Mouse (Mus musculus): ENCODE data around the gene Nid1. TPM values are rescaled to one million over a fixed set of nuclear protein-coding genes. Genes with fewer than 3 reads are reported as not detected.

The Nid1 gene
- polyA plus RNA-seq, 1 experiment from 2014 or later, result 36.2 TPM

DNA sequence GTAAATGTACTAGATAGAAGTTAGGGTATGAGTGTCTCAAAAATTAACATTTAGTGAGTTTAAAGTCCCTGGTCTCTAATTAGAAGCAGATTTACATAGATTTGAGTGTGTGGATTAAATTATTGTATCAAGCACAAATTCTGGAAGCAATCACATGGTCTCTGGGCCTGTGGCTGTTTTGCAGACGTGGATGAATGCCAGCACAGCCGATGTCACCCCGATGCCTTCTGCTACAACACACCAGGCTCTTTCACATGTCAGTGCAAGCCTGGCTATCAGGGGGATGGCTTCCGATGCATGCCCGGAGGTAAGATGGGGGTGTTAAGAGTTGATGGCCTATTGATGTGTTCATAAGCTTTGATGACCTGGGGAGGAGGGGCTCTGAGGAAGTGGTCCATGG is 52.5 kb downstream of the Nid1 start:
- H3K4me2 ChIP-seq (replicated peaks; ENCODE audit: low read depth), result no peak overlapping the region
- no peaks in the 10 kb centered on the region for H3K9me3 ChIP-seq (ENCODE audit: control insufficient read depth, low read length)

GRCm38 (mm10) chr13:13492151-13492550 is 54.8 kb downstream of the Nid1 start:
- Histone ChIP-seq H3K9ac (ENCODE audit: low read length) (no peak overlapping the region), H3K36me3 (ENCODE audit: control insufficient read depth, insufficient read depth, low read length) (no peaks in the 10 kb centered on the region; the same call in 1 of the 2 replicates), H3K27me3 (ENCODE audit: control insufficient read depth, insufficient read depth, low read length) (no peaks in the 10 kb centered on the region), H3K27ac (replicated peaks) (no peak overlapping the region), H3K9me3 (ENCODE audit: control insufficient read depth, low read length) (no peaks in the 10 kb centered on the region), H3K4me1 (replicated peaks; ENCODE audit: control insufficient read depth, insufficient read depth) (no peaks in the 10 kb centered on the region), H3K4me3 (ENCODE audit: low read depth, low read length) (no peak overlapping the region), H3K4me2 (replicated peaks; ENCODE audit: low read depth) (no peak overlapping the region)
- WGBS, result 38% methylated on average over 2 of the region's 2 CpGs
- no peak for TF ChIP-seq EP300 (optimal IDR thresholded peaks at IDR 0.05)
- no peak for TF ChIP-seq CTCF (IDR thresholded peaks at IDR 0.05; ENCODE audit: low read depth)
- no peak for DNase-seq (ENCODE audit: low spot score)
- no peak for ATAC-seq (ENCODE audit: low FRiP score, low TSS enrichment)

More for the DNA sequence above, 52.5 kb downstream of the Nid1 start:
- Histone ChIP-seq H3K9ac (ENCODE audit: low read length) (no peak overlapping the region), H3K27ac (replicated peaks) (no peak overlapping the region), H3K4me1 (replicated peaks; ENCODE audit: control insufficient read depth, insufficient read depth) (no peaks in the 10 kb centered on the region), H3K27me3 (ENCODE audit: control insufficient read depth, insufficient read depth, low read length) (no peaks in the 10 kb centered on the region), H3K4me3 (ENCODE audit: low read depth, low read length) (no peak overlapping the region), H3K36me3 (ENCODE audit: control insufficient read depth, insufficient read depth, low read length) (no peaks in the 10 kb centered on the region)
- WGBS, result 66% methylated on average over 5 of the region's 5 CpGs
- no peak for DNase-seq (ENCODE audit: low spot score)
- TF ChIP-seq EP300 (optimal IDR thresholded peaks at IDR 0.05) (no peak), CTCF (IDR thresholded peaks at IDR 0.05; ENCODE audit: low read depth) (no peak)
- ATAC-seq (ENCODE audit: low FRiP score, low TSS enrichment), result no peak

- H3K27me3 ChIP-seq (ENCODE audit: control insufficient read depth, insufficient read depth, low read length), result no peaks in the 10 kb centered on the region
- no peak overlapping the region for H3K4me3 ChIP-seq (ENCODE audit: low read depth, low read length)
- H3K36me3 ChIP-seq (ENCODE audit: control insufficient read depth, insufficient read depth, low read length), result no peaks in the 10 kb centered on the region; the same call in 1 of the 2 replicates
- no peak for DNase-seq (ENCODE audit: low spot score)
- ATAC-seq (ENCODE audit: low FRiP score, low TSS enrichment), result no peak
- no peak overlapping the region for H3K4me2 ChIP-seq (replicated peaks; ENCODE audit: low read depth)
- H3K9ac ChIP-seq (ENCODE audit: low read length), result no peak overlapping the region
- WGBS, result 48% methylated on average over 3 of the region's 3 CpGs
- H3K9me3 ChIP-seq (ENCODE audit: control insufficient read depth, low read length), result no peaks in the 10 kb centered on the region
- no peak for TF ChIP-seq CTCF (IDR thresholded peaks at IDR 0.05; ENCODE audit: low read depth)
- TF ChIP-seq EP300 (optimal IDR thresholded peaks at IDR 0.05), result no peak
- no peaks in the 10 kb centered on the region for H3K4me1 ChIP-seq (replicated peaks; ENCODE audit: control insufficient read depth, insufficient read depth)
- no peak overlapping the region for H3K27ac ChIP-seq (replicated peaks)
Observed at GRCm38 (mm10) chr13:13493517-13493916, 56.2 kb downstream of the Nid1 start.

DNA sequence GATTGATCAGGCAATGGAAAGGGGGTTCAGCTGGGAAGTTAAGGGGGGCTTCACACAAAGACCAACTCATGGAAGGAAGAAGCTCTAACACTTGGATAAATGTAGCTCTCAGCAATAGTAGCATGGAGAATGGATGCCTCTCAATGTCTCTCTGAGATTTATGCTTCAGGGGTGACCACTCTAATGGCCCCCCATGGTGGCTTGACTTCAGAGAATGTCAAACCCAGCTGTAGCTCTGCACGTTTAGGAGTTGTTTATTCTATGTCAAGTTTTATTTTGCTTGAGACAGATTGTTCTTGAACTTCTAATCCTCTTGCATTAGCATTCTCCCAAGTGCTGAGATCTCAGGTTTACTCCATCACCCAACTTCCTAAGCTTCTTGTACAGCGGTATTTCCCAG is 60.7 kb downstream of the Nid1 start:
- no peak for DNase-seq (ENCODE audit: low spot score)
- 25% methylated on average over 2 of the region's 2 CpGs for WGBS

DNA sequence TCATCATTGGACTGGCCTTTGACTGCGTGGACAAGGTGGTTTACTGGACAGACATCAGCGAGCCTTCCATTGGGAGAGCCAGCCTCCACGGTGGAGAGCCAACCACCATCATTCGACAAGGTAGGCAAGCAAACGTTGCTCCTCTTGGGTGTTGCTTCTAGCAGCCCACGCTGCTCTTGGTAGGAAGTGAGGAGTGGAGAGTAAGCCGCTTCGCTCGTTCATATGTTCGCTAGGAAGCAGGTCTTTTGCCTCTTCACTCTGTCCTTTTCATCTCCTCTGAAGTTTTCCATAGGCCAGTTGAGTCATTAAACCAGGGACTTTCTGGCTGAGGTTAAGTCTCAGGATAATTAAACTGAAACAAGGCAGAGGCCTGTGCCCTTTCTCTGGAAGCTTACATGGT is 65.1 kb downstream of the Nid1 start:
- Histone ChIP-seq H3K4me3 (ENCODE audit: low read depth, low read length) (no peak overlapping the region), H3K27me3 (ENCODE audit: control insufficient read depth, insufficient read depth, low read length) (no peaks in the 10 kb centered on the region), H3K36me3 (ENCODE audit: control insufficient read depth, insufficient read depth, low read length) (0 out of 2 replicates have a peak, but pooled peaks cover 3% of the 10 kb centered on the region), H3K27ac (replicated peaks) (no peak overlapping the region), H3K4me2 (replicated peaks; ENCODE audit: low read depth) (no peak overlapping the region), H3K9me3 (ENCODE audit: control insufficient read depth, low read length) (no peaks in the 10 kb centered on the region), H3K4me1 (replicated peaks; ENCODE audit: control insufficient read depth, insufficient read depth) (no peaks in the 10 kb centered on the region), H3K9ac (ENCODE audit: low read length) (no peak overlapping the region)
- no peak for ATAC-seq (ENCODE audit: low FRiP score, low TSS enrichment)
- no peak for TF ChIP-seq CTCF (IDR thresholded peaks at IDR 0.05; ENCODE audit: low read depth)
- TF ChIP-seq EP300 (optimal IDR thresholded peaks at IDR 0.05), result no peak
- DNase-seq (ENCODE audit: low spot score), result no peak
- 88% methylated on average over 10 of the region's 10 CpGs for WGBS

More for the DNA sequence above, 60.7 kb downstream of the Nid1 start:
- no peak overlapping the region for H3K9ac ChIP-seq (ENCODE audit: low read length)
- no peak overlapping the region for H3K27ac ChIP-seq (replicated peaks)
- H3K4me2 ChIP-seq (replicated peaks; ENCODE audit: low read depth), result no peak overlapping the region
- H3K36me3 ChIP-seq (ENCODE audit: control insufficient read depth, insufficient read depth, low read length), result peaks cover 3% of the 10 kb centered on the region; the same call in 1 of the 2 replicates
- no peak for TF ChIP-seq EP300 (optimal IDR thresholded peaks at IDR 0.05)
- no peak for TF ChIP-seq CTCF (IDR thresholded peaks at IDR 0.05; ENCODE audit: low read depth)
- no peaks in the 10 kb centered on the region for H3K4me1 ChIP-seq (replicated peaks; ENCODE audit: control insufficient read depth, insufficient read depth)
- no peak for ATAC-seq (ENCODE audit: low FRiP score, low TSS enrichment)
- no peaks in the 10 kb centered on the region for H3K27me3 ChIP-seq (ENCODE audit: control insufficient read depth, insufficient read depth, low read length)
- no peaks in the 10 kb centered on the region for H3K9me3 ChIP-seq (ENCODE audit: control insufficient read depth, low read length)
- H3K4me3 ChIP-seq (ENCODE audit: low read depth, low read length), result no peak overlapping the region

DNA sequence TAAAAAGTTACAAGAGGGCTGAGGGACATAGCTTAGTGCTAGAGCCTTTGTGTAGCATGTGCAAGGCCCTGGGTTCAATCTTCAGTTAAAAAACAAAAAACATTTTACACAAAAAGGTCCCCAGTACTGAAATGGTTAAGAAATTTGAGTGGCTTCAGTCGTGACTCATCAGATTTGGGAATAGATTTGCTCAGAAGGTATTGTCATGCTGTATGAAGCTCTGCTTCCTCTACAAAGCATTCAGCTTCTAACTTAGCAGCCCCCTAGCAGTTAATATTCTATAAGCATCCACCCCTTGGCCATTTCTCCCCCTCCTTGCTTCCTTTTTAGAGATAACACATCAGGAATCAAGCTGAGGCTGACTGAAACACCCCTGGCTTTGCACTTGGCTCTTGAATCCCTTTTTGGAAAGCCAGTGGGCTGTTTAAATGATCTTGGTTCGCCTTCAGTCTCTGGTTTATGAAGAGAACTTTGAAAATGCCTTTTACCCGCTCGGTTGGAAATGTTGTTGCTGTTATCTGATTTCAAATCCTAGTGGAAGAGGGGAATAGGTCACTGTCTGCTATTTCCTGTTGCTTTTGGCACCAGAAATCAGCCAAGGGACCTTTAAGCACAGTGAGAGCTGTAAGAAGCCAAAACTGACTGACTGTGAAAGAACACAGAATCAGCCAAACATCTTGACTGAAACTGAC is 66.5 kb downstream of the Nid1 start:
- no peak overlapping the region for H3K4me3 ChIP-seq (ENCODE audit: low read depth, low read length)
- H3K27me3 ChIP-seq (ENCODE audit: control insufficient read depth, insufficient read depth, low read length), result no peaks in the 10 kb centered on the region
- H3K4me1 ChIP-seq (replicated peaks; ENCODE audit: control insufficient read depth, insufficient read depth), result no peaks in the 10 kb centered on the region
- DNase-seq (ENCODE audit: low spot score), result no peak
- TF ChIP-seq CTCF (IDR thresholded peaks at IDR 0.05; ENCODE audit: low read depth), result no peak
- TF ChIP-seq EP300 (optimal IDR thresholded peaks at IDR 0.05), result no peak
- ATAC-seq (ENCODE audit: low FRiP score, low TSS enrichment), result no peak
- H3K9me3 ChIP-seq (ENCODE audit: control insufficient read depth, low read length), result no peaks in the 10 kb centered on the region
- 0 out of 2 replicates have a peak, but pooled peaks cover 3% of the 10 kb centered on the region for H3K36me3 ChIP-seq (ENCODE audit: control insufficient read depth, insufficient read depth, low read length)
- H3K27ac ChIP-seq (replicated peaks), result no peak overlapping the region; the same call in 1 of the 2 replicates
- H3K4me2 ChIP-seq (replicated peaks; ENCODE audit: low read depth), result no peak overlapping the region
- no peak overlapping the region for H3K9ac ChIP-seq (ENCODE audit: low read length)
- WGBS, result 39% methylated on average over 4 of the region's 4 CpGs

Measured in stomach, postnatal 0 days (tissue).